Mouse (Mus musculus) adrenal gland (tissue): ENCODE results near the gene Gm13030.
"Not testable (repeated sequence)": the region's sequence is repeated elsewhere in the genome, so short reads cannot be mapped to it uniquely, and the experiment has no call there.

Experiments used
- intact Hi-C: fragments of 180-260 bp; cut with DNase I; formaldehyde crosslinking; loops from one replicate; pipeline ENCODE4 v1.15.1; 2025

Gene Gm13030

DNA sequence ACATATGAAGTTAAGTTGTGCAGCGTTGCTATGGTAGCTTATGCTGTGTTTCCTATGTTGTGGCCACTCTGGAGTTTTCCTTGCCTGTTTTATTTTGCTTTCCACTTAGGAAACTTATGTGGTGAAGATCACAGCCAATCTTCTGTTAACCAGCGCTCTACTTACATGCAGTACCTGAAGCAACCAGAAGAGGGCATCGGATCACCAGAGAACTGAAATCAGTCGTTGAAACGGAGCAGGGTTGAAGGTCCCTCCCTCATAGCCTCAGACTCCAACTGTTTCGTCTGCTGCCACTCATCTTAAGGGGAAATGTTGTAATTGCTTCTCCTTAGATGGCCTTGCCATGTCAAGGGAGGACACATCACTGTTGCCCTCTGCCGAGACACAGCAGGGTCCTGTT, 7.4 kb downstream of the Gm13030 start:
- intact Hi-C loops: loop anchor here (2.0 kb wide), 1 partner anchor 18 kb away; no protein-coding TSS in a partner anchor

DNA sequence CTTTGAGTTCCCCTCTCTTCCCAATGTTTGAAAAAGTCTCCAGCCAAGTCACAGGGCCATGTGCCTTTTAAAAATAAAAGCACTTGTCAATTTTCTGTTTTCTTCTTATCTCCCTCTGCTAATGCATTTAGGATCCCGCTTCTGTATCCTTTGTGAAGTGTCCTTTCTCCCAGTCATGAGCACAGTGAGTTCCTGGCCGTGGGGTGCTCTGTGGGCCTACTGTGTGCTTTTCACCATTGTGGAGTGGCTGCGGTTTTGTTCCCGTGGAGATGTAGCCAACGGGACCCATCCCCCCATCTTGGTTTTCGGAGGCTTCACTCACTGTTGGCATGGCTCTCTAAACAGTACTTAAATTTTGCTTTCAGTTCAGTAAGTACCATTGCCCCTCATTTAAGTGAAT, 7.8 kb downstream of the Gm13030 start:
- intact Hi-C loops: loop anchor here (2.0 kb wide), 1 partner anchor 19 kb away; no protein-coding TSS in a partner anchor

DNA sequence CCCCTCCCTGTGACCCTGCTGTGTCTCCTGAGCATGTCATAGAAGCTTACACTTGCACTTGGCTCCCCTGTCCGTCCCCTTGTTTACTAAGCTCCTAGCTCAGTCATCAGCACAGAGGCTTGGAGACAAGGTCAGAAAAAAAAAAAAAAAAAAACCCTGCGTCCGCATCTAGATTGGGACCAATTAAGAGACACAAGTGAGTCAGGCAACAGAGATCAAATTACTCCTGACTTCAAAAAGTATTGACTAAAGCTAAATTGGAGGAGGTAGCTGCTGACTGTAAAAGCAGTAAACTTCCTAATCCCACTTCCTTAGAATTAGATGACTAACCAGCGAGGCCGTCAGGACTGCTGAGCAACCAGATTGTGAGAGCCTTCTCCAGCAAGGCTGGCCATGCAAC, 8.7 kb downstream of the Gm13030 start:
- intact Hi-C loops: no loop called here

DNA sequence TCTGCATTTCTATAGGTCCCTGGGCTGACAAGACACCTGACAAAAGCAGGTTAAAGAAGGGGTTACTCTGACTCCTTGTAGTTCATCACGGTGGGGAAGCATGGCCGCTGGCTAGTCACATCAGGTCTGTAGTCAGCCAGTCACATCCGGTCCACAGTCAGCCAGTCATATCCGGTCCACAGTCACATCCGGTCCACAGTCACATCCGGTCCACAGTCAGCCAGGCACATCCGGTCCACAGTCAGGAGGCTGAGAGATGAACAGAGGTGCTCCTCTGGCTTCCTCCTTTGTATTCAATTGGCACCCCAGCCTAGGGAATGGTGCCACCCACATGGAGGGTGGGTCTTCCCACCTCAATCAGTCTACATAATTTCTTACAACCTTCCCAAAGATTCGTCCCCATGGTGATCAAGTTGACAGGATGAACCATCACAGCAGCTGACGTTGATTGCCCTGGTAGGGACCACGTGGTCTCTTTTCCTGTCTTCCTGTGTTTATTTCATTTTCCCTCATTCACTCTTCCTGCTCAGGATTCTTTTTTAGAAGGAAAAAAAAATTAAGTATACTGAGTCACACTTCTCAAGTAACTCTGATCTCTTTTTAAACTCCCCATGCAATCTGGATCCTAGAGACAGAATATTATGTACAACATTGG, 10.3 kb downstream of the Gm13030 start, which contains the start of gene Pla2g5:
TSS of gene Pla2g5 (minus strand) at position 139 of the 655 bp plus-strand sequence.
- intact Hi-C loops: no loop called here

DNA sequence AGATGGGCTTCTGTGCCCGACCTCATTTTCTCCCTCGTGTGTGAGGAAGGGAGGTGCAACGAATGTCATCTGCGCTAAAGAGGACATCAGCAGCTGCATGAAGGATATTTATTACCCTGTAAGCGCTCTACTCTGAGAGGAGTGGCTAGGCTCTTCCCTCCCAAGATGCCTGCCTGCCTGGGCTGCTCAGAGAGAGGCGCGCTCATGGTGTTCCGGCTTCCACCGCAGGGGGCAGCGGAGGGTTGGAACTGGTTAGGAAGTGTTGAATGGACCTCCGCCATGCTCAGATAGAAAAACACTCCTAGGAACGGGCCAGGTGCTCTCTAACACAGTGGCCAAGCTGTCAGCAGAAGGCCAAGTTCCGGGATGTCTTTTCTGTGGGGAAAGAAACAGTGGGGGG, 14.0 kb downstream of the Gm13030 start:
- intact Hi-C loops: loop anchor here (5.0 kb wide), 1 partner anchor 33 kb away; no protein-coding TSS in a partner anchor

DNA sequence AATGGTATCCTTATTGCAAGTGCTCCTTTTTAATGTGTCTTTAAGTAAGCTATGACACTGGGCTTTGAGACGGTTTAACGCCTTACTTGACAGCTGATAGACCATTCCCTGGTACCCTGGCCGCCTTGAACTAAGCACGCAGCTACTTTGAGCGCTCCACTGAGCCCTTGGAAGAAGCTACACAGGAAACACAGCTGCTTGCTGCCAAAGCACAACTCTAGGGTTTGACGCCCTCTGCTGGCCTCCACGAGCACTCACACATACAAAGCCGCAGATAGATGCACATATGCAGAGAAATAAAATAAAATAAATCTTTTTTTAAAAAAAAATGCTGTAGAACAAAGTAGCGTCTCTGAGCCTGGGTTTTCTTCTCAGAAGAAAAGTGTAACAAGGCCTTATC, 14.5 kb downstream of the Gm13030 start:
- intact Hi-C loops: loop anchor here (5.0 kb wide), 1 partner anchor 33 kb away; no protein-coding TSS in a partner anchor

DNA sequence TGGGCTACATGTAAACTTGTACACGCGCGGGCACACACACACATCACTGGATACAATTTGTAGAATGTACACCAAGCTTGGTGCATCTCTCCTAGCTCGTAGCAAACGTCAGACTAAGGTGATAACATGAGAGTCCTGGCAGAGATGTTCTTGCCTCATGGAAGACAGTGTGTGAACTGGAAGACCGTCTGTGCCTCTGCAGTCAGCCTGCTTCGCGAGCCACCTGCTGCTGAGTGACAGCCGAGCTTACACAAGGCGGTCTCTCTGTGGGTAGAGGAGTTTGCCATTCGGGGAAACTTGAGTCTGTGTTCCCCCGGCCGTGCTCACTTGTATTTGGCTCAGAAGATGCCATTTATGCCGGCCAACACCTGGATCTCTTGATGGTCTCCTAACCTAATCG, 15.3 kb downstream of the Gm13030 start:
- intact Hi-C loops: loop anchor here (5.0 kb wide), 1 partner anchor 34 kb away; no protein-coding TSS in a partner anchor

DNA sequence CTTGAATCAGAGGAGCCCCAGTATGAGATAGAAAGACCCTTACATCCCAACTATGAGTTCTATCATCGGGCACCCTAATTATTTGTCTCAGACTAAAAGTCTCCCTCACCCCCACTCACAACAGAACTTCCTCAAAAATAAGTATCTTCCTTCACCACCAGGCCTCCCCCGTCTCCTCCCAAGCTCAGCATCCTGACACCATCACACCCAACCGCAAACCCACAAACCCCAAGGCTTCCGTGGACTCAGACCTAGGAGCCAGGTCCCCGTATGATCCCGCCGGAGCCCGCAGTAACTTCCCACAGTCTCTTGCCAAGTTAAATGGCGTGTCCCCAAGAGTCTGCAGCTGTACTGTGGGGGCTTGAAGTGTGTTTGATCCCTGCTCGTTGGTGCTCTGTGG, 16.2 kb downstream of the Gm13030 start:
- intact Hi-C loops: loop anchor here (5.0 kb wide), 1 partner anchor 35 kb away; no protein-coding TSS in a partner anchor

DNA sequence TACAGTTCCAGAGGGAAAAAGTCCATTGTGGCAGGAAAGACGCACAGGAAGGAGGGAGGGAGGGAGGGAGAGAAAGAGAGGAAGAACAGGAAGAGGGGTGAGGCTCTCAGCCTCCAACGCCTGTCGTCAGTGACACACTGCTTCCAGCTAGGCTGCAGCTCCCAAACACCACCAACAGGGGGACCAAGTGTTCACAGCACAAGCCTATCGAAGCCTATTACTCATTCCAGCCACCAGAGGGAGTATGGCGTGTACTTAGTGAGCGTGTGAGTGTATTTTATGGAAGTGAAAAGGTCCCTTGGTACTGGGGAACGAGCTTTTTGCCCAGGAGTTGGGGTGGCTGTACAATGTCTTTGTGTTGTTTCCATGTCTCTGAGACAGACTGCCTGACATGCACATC, 17.3 kb downstream of the Gm13030 start:
- intact Hi-C loops: loop anchor here (5.0 kb wide), 1 partner anchor 36 kb away; no protein-coding TSS in a partner anchor

DNA sequence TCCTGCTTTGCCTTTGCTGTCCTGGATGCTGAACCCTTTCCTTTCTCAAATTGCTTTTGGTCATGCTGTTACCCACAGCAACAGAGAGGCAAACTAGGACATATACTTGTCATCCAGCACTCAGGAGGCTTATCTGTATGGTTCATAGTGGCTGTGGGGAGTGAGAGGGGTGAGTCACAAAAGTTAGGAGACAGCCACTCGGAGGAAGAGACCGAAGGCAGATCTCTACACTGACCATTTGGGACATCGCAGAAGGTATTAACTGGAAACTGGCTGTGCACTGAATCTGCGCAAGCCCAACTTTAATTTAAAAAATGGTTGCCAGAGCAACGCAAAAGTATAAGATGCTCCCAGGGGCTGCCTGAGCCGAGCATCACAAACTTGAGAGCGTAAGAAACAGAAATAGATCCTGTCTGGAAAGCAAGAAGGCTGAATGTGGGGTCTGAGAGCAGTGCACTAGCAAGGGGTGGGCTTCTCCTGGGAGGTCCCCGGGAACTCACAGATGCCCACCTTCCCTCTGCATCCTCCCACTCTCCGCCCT, 18.6 kb downstream of the Gm13030 start:
- intact Hi-C loops: loop anchor here (5.0 kb wide), 1 partner anchor 37 kb away; no protein-coding TSS in a partner anchor

DNA sequence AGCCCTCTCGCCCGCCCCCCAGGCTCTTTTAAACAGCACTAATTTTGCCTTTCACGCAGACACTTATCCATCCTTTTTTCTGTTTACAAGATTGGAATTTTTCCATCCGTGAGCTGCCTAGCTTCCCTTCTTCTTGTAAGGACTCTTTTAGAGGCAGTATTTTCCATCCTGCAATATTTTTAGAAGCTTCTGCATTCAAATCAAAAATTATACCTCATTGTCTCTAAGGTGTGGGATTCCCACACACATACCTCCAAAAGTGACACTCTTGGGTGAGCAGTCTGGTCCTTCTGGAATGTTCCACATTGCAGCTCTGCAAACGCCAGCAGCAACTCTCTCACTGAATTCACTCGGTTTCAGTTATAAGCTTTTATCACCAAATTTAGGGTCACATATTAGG, 20.8 kb downstream of the Gm13030 start:
- intact Hi-C loops: loop anchor here (5.0 kb wide), 1 partner anchor 406 kb away; no protein-coding TSS in a partner anchor

DNA sequence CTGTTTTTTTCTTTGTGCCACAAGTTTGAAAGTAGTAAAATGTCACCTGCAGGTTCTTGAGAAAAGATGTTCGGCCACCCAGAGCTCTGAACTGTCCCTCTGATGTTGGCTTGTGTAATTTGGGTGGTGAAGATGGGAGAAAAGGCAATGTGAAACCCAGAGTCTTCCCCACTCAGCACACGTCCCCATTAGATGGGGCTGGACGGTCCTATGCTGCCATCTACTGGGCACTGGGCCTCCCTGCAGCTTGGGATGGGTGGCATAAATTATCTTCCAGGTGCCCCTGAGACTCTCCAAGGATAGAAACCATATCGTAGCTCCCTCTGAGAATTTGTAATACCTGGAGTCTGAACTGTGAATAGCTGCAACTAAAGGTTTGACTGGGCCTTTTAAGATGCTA, 22.3 kb downstream of the Gm13030 start:
- intact Hi-C loops: loop anchor here (1.0 to 5.0 kb wide), 3 partner anchors 103 to 404 kb away; no protein-coding TSS in a partner anchor

DNA sequence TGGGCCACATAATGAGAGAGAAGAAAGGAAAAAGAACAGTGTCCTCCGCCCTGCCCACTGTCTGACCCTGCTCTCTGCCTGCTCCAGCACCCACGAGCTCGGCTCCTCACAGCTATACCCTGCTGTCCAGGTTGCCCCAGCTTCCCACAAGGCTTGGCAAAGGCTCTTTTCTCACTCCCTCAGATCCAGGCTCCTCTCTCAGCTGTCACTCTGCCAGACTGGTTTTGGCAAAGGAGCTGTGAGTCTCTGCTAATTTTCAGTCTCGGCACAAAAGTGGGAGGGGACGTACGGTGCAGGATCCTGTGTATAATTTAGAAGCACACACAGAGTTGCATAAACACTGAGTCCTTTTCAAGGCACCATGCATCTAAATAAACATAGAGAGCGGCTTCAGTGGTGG, 32.4 kb downstream of the Gm13030 start:
- intact Hi-C loops: no loop called here

DNA sequence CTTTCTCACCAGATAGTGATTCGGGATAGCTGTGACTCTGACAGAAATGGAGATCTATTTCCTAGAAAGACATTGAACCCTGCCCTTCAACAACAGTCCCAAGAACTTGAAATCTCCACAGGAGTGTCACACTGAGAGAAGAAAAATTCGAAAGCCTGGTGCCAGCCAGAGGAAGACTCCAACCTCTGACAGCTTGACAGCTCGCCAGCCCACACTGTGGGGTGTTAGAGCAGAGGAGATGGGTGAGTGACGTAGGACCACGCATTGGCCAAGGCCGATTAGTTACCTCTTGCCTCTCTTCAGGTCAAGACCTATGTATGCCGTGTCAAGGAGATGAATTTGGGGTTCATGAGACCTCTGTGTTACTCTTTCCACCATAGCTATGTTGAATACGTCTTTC, 33.0 kb downstream of the Gm13030 start:
- intact Hi-C loops: no loop called here

DNA sequence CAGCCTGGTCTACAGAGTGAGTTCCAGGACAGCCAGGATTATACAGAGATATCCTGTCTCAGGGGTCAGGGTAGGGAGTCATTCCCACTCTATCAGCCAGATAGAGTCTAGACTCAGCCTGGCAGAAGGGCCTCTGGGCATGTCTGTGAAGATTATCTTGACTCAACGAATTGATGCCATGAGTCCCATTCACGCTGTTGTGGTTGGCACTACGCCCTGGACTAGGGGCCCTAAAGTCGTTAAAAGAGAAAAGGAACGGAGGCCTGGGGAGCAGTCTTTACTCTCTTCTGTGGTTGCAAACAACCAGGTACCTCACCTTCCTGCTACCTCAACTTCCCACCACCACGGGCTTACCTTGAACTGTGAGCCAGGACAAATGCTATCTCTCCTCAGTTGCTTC, 34.0 kb downstream of the Gm13030 start:
- intact Hi-C loops: no loop called here

DNA sequence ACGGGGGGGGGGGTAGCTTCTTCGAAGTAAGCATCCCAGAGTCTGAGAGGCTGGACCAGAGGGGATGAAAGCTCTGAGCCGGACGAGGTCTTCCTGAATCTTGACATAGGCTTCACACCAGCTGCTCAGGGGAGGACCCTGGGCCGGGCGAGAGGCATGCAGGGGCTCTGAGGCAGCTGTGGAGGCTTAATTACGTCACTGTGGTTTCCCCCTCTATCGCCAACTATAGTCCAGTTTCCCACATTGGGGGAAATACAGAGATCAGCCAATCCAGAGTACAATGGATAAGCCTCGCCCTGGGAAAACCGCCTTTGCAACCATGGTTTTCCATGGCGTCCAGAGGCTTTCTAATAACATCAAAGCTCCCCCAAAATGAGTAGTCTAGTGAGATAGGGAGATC, 46.6 kb downstream of the Gm13030 start:
- intact Hi-C loops: no loop called here

DNA sequence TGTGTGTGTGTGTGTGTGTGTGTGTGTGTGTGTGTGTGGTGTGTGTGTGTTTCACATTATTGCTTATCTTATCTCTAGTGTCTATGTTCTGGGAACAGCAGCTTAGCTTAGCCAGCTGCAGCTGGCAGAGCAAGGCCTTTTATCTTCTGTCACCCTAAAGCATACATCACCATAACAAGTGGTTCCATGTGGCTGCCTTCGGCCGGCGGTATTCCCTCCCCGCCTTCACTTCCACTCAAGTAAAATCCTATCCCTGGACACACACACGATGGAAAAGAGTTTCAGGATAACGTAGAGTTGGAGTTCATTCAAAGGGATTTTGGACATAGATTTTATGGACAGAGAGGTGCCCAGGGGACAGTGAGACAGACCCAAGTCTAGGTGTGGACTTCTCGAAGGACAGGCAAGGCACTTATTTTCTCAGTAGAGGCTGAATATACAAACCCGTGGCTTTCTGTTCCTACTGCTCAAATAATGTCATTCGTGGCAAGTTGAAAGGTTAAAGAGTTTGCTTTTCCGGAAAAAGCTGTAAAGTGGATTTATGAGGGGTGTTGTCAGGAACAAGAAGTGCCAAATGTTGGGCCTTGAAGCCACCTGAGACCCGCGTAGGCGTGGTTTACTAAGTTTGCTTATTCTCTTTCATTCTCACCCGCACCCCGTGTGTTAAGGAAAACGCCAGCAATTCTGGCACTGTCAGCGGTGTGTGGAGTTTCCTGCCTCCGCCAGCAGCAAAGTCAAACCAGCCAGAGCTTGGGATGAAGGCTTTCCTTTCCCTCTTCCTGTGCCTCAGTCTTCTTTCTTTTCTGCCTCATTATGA, 47.8 kb downstream of the Gm13030 start:
- intact Hi-C loops: no loop called here

DNA sequence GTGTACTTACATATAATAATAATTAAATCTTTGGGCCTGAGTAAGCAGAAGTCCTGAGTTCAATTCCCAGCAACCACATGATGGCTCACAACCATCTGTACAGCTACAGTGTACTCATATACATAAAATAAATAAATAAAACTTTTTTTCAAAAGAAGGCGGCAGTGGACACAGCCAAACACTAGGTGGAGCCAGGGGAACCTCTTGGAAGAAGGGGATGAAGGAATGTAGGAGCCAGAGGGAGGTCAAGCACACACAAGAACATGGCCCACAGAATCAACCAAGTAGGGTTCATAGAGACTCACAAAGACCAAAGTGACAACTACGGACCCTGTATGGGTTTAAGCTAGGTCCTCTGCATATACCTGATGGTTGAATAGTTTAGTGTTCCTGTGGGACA, 49.1 kb downstream of the Gm13030 start:
- intact Hi-C loops: no loop called here

DNA sequence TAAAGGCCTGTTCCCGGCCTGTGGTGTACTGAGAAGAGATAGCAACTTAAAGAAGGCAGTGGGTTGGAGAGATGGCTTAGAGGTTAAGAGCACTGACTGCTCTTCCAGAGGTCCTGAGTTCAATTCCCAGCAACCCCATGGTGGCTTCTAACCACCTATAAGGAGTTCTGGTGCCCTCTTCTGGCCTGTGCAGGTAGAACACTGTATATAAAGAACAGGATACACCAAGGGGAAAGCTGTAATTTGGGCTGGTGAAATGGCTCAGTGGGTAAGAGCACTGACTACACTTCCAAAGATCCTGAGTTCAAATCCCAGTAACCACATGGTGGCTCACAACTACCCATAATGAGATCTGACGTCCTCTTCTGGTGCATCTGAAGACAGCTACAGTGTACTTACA, 49.6 kb downstream of the Gm13030 start:
- intact Hi-C loops: not testable (repeated sequence)

DNA sequence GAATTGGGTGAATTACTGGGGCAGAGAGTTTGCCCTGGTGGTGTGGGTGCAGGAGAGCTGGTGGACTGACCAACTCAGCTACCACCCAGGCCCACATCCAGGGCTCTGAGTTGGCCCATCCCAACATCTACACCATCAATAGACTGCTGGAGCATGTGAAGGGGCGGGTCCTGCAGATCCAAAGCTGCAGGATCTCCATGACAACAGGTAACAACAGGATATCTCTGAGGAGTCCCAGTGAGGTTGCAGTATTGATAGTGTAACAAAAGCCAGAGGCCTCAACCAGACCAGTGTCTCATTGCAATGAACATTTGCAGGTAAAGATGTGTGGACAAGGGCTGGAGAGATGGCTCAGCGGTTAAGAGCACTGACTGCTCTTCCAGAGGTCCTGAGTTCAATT, 52.7 kb downstream of the Gm13030 start:
- intact Hi-C loops: no loop called here
